Mouse (Mus musculus): ENCODE measurements at regions not wholly inside any gene's neighbourhood (a gene's known extent, or its start where the extent isn't known, plus 50 kb on each side); places are given as distances from the start of the nearest gene placed in this dataset.

DNA sequence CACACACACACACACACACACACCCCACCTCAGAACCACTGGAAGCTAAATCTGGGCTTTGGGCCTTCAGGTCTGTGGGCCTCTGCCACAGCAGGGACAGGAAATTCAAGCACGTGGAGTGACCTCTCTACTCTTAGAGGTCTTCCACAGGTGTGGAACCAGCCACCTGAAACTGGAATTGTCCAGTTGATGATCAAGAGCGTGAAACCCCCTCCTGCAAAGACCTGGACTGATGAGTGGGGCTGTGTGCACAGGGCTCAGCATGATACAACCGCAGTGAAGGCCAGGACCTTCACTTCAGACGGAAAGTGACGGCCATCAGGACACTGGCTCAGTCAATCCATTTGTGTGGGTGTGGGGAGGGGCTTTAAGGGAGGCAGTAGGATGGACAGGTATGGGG, 72.5 kb downstream of the Sik1 start:
- TF ChIP-seq CTCF (IDR thresholded peaks at IDR 0.05; ENCODE audit: extremely low read depth, insufficient read depth, low read length), result no peak
- no peak for TF ChIP-seq POLR2A (IDR thresholded peaks at IDR 0.05; ENCODE audit: extremely low read depth, insufficient read depth, low read length)
